Mouse (Mus musculus): ENCODE measurements around the gene Ky. TPM values are rescaled to one million over a fixed set of nuclear protein-coding genes. Genes with fewer than 3 reads are reported as not detected.

Ky gene
- 0.15 TPM for polyA plus RNA-seq (2017; shearing (Covaris generic))

DNA sequence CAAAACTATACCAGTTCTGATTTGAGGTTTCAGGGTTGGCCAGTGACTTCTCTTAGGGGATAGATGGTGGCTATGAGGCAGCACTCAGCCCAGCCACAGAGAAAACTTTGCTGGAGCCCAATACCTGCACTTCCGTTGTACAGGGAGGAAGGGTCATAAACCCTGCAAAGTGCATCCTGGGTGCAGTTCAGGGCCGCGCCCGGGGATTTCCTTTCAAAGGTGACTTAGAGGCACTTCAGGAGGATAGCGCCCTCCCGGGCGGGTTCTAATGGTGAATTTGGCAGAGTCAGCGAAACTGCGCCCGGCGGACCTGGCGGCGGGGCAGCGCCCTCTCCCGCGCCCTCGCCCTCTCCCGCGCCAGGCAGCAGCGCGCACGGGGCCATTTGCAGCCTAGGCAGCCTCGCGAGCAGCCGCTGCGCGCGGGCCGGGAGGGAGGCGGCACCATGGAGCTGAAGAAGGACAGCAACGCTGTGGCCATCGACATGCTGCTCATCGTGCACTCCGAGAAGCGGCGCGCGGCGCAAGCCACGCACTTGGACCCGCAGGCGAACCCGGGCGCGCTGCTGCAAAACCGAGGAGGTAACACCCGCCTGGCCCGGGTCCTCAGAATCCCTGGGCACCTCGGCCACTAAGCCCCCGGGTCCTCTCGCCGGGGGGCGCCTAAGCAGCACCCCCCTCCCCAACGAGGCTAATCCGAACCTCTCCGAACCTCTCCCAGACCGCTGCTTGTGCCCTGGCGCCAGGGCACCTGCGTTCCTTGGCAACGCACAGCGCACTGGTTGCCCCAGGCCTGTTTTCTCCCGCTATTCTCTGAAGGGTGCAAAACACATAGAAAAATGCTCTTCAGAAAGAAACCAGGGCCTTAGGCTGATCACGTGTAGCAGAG is at the start of gene Ky:
Gene Ky, plus strand, starts transcription at position 51 of the 886 bp plus-strand sequence.

Other genes starting within 250 kb of the Ky start
- gene Ephb1, start 151.1 kb upstream of the Ky start, polyA plus RNA-seq (2017; shearing (Covaris generic)) = not detected
- gene Anapc13, start 120.5 kb downstream of the Ky start, polyA plus RNA-seq (2017; shearing (Covaris generic)) = 58.5 TPM
- gene Cep63, start 120.8 kb downstream of the Ky start, polyA plus RNA-seq (2017; shearing (Covaris generic)) = 47.9 TPM
- 0.69 TPM for gene Amotl2, start 210.9 kb downstream of the Ky start, polyA plus RNA-seq (2017; shearing (Covaris generic))

Data from effector memory CD4-positive, alpha-beta T cell, adult 7 months (primary cell).